Mouse (Mus musculus): ENCODE data around the gene Rtraf.

Rtraf gene

GRCm38 (mm10) chr14:19765539-19766379 lies 57.9 kb downstream of the Rtraf start:
- in situ Hi-C loops (cut with MboI; ENCODE audit: low pct_unique_long_range_greater_than_20kb in 1 of 2, low sequenced_read_pairs in 2 of 2, unreplicated experiment in 1 of 2), result loop anchor here in 1 of 2 experiments (5.0 kb wide), 1 partner anchor 52 kb away; no protein-coding TSS in a partner anchor

- in situ Hi-C loops (cut with MboI; ENCODE audit: low pct_unique_long_range_greater_than_20kb in 1 of 2, low sequenced_read_pairs in 2 of 2, unreplicated experiment in 1 of 2), result no loop called here
Observed at GRCm38 (mm10) chr14:19764331-19764730, 59.3 kb downstream of the Rtraf start.

GRCm38 (mm10) chr14:19763527-19763926 lies 60.1 kb downstream of the Rtraf start:
- in situ Hi-C loops (cut with MboI; ENCODE audit: low pct_unique_long_range_greater_than_20kb in 1 of 2, low sequenced_read_pairs in 2 of 2, unreplicated experiment in 1 of 2), result no loop called here

GRCm38 (mm10) chr14:19762014-19762413 lies 61.6 kb downstream of the Rtraf start:
- in situ Hi-C loops (cut with MboI; ENCODE audit: low pct_unique_long_range_greater_than_20kb in 1 of 2, low sequenced_read_pairs in 2 of 2, unreplicated experiment in 1 of 2), result no loop called here
